Mouse (Mus musculus) embryonic fibroblast, embryonic 13.5 days (primary cell): ENCODE results near the gene Gps1. TPM values are rescaled to one million over a fixed set of nuclear protein-coding genes. Genes with fewer than 3 reads are reported as not detected.
"Not testable (repeated sequence)": the region's sequence is repeated elsewhere in the genome, so short reads cannot be mapped to it uniquely, and the experiment has no call there.

Experiments used
- H3K27ac ChIP-seq: 2 replicates; pipeline ENCODE4 v1.5.1; 2012; ENCODE audit warnings: low read length, control low read depth, inconsistent platforms; ENCODE audit not compliant: insufficient read depth
- H3K4me1 ChIP-seq: 2 replicates; pipeline ENCODE4 v1.6.1; 2011; ENCODE audit warnings: low read length; ENCODE audit not compliant: control insufficient read depth, insufficient read depth
- H3K4me3 ChIP-seq: 2 replicates; pipeline ENCODE4 v1.5.1; 2011; ENCODE audit warnings: mild to moderate bottlenecking, control low read depth, low read length; ENCODE audit not compliant: insufficient read depth
- CTCF ChIP-seq: IDR thresholded peaks from 2 replicates; pipeline ENCODE4 v1.5.1; 2011; ENCODE audit warnings: mild to moderate bottlenecking, control low read depth, low read length, moderate library complexity, borderline replicate concordance; ENCODE audit not compliant: insufficient read depth
- POLR2A ChIP-seq: IDR thresholded peaks from 2 replicates; pipeline ENCODE4 v1.6.1; 2011; ENCODE audit warnings: low read depth, mild to moderate bottlenecking, control low read depth, low read length, moderate library complexity
- polyA plus RNA-seq: library from polyadenylated mRNA; stranded (reverse); fragments of >200 nt; gene quantifications from 2 replicates; pipeline ENCODE4 v1.2.4, GENCODE M21; 2011; ENCODE audit warnings: low read depth; ENCODE audit not compliant: missing spikeins, insufficient read length

Gps1 gene
- polyA plus RNA-seq, result 103 and 112 TPM in 2 replicates

DNA sequence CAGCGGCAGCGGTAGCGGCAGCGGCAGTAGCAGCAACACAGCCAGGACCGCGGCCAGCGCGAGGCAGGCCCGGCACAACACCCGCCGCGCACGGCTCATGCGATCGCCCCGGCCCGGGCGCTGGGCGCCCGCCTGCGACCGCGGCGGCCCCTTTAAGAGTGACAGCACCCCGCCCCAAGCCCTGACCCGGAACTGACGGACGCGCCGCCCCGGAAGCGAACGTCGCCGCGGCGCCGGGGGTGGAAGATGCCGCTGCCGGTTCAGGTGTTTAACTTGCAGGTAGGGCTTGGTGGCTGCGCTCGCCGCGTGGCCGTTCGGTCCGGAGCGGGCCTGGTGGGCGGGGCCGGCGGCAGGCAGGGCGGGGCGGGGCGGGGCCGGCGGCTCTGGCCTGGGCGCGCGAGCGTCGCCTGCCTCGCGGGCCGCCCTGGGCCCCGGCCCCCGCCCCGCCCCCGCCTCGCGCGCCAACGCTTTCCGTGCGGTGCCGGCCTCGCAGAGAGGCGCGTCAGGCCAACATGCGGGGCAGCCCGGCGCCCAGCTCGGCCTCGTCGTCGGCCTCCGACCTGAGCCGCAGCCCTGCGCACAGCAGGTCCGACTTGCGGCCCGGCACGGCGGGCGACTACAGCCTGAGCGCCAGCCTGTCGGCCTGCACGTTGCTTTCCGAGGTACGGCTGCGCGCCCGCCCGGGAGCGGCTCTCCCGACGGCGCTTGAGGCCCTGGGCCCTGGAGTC is at the start of gene Gps1, which contains the start of gene Rfng:
Gps1 (plus strand) TSS at position 209 of the 728 bp plus-strand sequence.
Rfng (minus strand) TSS at position 144 of the 728 bp plus-strand sequence.
- peak within 1 kb of the TSS; percentile 90 for H3K4me3 ChIP-seq
- H3K27ac ChIP-seq, result peak within 1 kb of the TSS; percentile 74
- peak; percentile 47; the same call in 1 of the 2 replicates for TF ChIP-seq POLR2A
- TF ChIP-seq CTCF, result no peak
- peaks cover 3% of the 10 kb centered on the region; the same call in 1 of the 2 replicates for H3K4me1 ChIP-seq

DNA sequence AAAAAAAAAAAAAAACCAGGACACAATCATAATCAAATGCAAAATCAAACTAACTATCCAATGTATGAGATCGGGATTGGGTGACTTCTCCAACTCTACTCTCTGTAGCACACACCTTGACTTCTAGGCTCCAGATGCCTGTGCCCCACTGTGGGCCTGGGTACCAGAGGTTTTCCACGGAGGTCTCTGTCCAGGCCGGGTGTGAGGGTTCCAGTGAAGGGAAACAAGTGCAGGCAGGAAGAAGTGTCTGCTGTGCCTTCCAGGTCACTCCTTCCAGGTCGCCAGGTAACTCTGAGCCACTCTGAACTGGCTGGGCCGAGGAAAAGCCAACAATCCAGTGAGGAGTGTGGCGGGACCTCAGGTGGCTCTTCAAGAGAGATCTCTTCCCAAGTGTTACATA is 47.6 kb upstream of the Gps1 start:
- TF ChIP-seq CTCF, result no peak
- TF ChIP-seq POLR2A, result no peak

DNA sequence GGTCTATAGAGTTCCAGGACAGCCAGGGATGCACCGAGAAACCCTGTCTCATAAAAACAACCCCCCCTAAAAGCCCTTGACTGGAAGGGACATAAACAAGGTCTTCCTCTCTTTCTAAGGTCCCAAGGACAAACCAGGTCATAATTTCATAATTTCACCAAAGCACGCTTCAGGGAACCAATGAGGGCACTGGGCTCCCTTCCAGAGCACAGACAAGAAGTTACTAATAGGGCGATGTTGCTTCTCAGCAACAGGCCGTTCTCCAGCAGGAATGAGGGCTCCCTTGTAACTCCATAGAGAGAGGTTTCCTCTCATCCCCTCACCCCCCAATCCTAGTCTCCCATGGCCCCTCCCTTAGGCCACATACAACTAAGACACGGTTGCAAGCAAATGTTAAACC is 43.1 kb upstream of the Gps1 start:
- H3K4me1 ChIP-seq, result no peaks in the 10 kb centered on the region
- no peak overlapping the region for H3K4me3 ChIP-seq
- no peak overlapping the region for H3K27ac ChIP-seq
- no peak for TF ChIP-seq POLR2A
- no peak for TF ChIP-seq CTCF

More for the DNA sequence above, 47.6 kb upstream of the Gps1 start:
- no peak overlapping the region for H3K27ac ChIP-seq
- peaks cover 5% of the 10 kb centered on the region for H3K4me1 ChIP-seq
- H3K4me3 ChIP-seq, result no peak overlapping the region

DNA sequence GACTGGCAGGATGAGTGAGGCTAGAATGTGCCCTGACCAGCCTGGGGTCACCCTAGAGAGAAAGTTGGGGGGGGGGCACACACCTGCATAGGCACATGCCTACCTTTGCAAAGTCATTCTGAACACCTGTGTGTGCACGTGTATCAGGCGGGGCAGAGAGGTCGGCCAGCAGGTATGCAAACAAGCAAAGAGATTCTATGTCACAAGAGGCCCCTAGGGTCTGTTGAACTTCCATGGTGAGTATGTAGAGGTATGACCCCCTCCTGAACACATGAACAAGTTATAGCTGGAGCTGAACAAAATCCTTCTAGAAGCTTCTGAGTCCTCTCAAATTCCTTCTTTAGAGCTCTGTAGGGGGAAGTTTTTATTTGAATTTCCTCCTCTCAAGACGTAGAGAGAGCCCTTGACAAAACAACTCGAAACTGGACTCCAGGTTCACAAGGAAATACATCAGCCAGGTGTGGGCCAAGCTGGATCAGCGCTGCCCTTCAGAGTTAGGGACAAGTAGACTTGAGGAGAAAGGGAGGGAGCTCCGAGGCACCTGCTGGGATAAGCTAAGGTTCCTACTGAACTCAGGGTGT is 39.9 kb upstream of the Gps1 start:
- no peak for TF ChIP-seq POLR2A
- no peak for TF ChIP-seq CTCF
- Histone ChIP-seq H3K27ac (no peak overlapping the region), H3K4me1 (no peaks in the 10 kb centered on the region), H3K4me3 (no peak overlapping the region)

DNA sequence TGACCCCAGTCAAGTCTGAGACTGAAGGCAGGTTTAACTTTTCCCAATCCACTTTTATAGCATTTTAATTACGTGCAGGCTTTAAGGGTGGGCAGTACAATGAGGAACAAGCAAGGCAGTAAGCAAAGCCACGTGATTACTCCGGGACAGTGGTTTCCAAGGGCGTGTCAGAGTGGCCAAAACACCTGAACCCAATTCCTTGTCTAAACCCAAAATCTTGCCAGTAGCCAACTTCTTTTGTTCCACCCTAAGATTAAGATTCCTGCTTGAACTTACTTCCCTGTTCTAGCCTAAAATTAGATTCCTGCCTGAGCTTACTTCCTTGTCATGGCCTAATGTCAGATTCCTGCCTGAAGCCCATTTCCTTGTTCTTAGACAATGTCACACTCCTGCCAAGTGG is 36.1 kb upstream of the Gps1 start:
- no peak overlapping the region for H3K27ac ChIP-seq
- no peak overlapping the region for H3K4me3 ChIP-seq
- TF ChIP-seq CTCF (no peak), POLR2A (no peak)
- no peaks in the 10 kb centered on the region for H3K4me1 ChIP-seq

DNA sequence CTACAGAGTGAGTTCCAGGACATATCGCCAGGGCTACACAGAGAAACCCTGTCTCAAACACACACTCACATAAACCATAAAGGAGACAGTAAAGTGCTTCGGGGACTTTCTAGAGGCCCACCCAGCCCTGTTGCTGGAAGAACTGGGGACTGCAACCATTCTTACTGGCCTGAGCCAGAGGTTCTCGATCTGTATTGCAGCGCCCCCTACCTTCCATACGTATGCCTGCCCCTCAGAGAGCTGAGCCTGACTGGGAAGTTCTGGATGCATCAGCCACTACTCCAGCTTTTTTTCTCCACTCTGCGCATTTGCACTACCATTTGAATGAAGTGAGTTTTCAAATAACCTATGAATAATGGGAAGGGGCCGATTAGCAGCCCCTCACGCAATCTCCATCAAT is 34.6 kb upstream of the Gps1 start:
- no peaks in the 10 kb centered on the region for H3K4me1 ChIP-seq
- H3K4me3 ChIP-seq, result no peak overlapping the region
- no peak for TF ChIP-seq CTCF
- TF ChIP-seq POLR2A, result no peak
- no peak overlapping the region for H3K27ac ChIP-seq

DNA sequence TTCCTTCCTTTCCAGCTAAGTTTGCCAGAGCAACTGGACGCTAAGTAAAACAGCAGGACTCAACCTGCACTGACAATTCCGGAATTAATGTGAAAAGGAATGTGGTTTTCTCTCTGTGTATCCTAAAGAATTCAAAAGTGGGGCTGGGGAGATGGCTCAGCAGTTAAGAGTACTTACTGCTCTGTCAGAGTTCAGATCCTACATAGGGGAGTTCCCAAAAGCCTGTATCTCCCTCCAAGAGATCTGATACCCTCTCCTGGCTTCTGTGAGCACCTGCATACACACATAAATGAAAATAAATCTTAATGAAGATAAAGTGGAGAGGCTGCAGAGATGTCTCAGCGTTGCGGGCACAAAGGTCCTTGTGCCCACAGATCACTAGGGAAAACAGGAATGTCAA is 32.5 kb upstream of the Gps1 start:
- Histone ChIP-seq H3K4me3 (no peak overlapping the region), H3K27ac (peak overlapping the region; percentile 83), H3K4me1 (no peaks in the 10 kb centered on the region)
- TF ChIP-seq CTCF (no peak), POLR2A (no peak)

DNA sequence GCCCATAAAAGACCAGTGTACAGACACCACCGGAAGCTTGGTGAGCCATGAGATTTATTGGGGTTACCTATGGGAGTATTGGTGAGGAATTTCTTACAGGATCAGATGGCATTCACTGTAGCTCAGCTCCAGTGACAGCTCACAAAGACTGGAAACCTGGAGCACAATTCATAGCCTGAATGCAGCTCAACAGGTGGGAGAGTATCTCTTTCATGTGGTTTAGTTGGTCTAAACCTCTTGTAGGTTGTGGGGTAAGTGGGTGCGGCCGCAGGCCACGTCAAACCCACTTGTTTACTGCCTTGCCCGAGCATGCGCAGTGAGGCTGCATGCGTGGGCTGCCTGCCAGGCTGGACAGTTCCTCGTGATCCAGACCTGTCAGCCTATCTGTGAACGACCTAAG is 23.8 kb upstream of the Gps1 start:
- H3K4me3 ChIP-seq, result no peak overlapping the region

DNA sequence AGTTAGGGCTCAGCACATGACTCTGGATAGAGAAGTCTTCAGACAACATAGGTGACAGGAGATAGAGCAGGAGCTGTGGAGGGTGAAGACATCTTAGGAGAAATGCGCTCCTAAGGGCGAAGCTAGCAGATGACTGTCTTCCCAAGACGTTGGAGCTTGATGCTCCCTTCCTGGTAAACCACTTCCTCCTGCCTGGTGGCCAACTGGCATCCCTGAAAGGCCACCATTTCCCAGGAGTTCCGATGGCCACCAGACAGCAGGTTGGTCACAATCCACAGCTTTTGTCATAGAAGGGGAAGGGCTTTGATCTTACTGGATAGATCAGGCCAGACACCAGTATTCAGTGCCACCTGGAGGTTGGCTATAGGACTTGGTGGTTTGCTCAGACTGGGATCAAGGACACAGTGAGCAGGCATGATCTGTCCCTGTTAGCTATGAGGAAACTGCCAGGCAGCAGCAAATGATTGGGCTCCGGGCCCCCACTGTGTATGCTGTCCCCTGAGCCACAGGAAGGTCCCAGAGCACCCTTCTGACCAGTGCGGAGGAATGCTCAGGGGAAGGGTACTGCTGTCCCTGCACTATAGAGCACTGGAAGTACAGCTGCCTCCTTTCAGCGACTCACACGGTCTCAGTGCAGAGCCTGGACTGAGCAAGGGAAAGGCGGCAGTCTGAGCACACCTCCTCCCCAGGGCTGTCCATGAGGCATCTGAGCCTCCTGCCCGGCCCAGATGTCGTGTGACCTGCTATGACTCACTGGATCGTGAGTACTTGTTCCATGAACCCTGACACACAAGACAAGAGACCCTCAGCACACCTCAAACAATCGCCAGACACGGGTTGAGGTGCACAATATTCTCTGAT is 22.0 kb upstream of the Gps1 start:
- H3K4me1 ChIP-seq, result no peaks in the 10 kb centered on the region
- H3K27ac ChIP-seq, result no peak overlapping the region
- no peak overlapping the region for H3K4me3 ChIP-seq
- TF ChIP-seq CTCF (no peak), POLR2A (no peak)

More for the DNA sequence above, 23.8 kb upstream of the Gps1 start:
- Histone ChIP-seq H3K4me1 (no peaks in the 10 kb centered on the region), H3K27ac (no peak overlapping the region)
- TF ChIP-seq POLR2A (no peak), CTCF (no peak)

DNA sequence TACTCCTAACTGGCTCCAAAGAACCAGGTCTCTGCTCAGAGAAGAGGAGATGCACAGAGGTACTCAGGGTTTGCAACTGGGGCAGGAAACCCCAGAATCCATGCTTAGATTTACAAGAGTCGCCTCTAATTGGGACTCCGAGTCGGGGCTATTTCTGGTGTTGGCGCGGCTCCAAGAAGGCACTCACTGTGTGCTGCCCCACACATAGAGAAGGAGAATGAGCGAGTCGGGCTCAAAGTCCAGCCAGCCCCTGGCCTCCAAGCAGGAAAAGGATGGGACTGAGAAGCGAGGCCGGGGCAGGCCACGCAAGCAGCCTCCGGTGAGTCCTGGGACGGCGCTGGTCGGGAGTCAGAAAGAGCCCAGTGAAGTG is 21.4 kb upstream of the Gps1 start, which contains the start of gene Hmga1b:
Hmga1b (plus strand) TSS at position 123 of the 370 bp plus-strand sequence.
- H3K27ac ChIP-seq, result not testable (repeated sequence)

DNA sequence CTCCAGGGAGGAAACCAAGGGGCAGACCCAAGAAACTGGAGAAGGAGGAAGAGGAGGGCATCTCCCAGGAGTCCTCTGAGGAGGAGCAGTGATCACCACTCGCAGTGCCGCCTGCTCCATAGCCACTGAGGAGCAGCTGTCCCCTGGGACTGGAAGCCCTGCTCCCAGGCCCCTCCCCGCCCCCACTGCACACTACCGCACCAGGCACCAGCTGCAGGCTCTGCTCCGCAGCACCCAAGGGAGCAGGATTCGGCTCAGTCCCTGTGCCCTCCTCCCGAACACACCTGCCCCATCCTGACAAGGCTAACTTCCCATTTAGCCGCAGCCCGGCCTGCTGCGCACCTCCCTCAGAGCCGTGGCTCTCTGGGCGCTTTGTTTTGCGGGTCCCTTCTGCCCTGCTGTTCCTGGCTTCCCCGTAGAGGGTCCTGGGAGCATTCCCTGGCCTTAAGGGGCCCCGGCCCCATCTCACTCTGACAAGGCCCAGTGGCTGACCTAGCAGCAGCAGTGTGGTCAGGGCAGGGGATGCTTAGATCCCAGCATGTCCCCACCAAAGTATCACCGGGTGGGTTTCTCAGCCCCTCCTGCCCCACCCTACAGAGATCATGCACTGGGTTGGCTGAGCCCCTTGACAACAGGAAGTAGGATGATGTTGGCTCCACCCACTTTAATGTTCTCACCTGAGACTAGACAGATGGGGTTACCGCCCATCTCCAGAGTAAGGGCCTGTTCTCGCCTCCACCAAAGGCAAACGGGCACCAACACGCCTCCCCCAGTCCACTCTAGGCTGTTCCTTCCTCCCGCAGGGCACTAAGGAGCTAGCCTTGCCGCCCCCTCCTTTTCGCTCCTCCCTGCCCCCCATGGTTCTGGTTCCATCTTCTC is 20.7 kb upstream of the Gps1 start:
- H3K27ac ChIP-seq, H3K4me1 ChIP-seq, H3K4me3 ChIP-seq: not testable (repeated sequence)

More for the DNA sequence above, 21.4 kb upstream of the Gps1 start, which contains the start of gene Hmga1b:
- H3K4me1 ChIP-seq, H3K4me3 ChIP-seq: not testable (repeated sequence)

DNA sequence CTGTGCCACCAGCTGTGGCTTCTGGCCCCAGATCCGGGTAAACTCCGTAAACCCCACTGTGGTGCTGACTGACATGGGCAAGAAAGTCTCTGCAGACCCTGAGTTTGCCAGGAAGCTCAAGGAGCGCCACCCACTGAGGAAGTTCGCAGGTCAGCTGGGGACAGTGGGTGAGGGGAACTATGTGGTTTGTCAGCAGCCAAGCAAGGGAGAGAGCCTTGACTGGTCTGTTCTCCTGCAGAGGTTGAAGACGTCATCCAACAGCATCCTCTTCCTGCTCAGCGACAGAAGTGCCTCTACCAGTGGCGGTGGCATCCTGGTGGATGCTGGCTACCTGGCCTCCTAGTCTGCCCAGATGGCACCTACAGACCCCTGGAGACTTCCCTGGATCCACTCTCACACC is 17.0 kb upstream of the Gps1 start:
- not testable (repeated sequence) for H3K27ac ChIP-seq, H3K4me3 ChIP-seq, H3K4me1 ChIP-seq
